In the genomic region with DNA sequence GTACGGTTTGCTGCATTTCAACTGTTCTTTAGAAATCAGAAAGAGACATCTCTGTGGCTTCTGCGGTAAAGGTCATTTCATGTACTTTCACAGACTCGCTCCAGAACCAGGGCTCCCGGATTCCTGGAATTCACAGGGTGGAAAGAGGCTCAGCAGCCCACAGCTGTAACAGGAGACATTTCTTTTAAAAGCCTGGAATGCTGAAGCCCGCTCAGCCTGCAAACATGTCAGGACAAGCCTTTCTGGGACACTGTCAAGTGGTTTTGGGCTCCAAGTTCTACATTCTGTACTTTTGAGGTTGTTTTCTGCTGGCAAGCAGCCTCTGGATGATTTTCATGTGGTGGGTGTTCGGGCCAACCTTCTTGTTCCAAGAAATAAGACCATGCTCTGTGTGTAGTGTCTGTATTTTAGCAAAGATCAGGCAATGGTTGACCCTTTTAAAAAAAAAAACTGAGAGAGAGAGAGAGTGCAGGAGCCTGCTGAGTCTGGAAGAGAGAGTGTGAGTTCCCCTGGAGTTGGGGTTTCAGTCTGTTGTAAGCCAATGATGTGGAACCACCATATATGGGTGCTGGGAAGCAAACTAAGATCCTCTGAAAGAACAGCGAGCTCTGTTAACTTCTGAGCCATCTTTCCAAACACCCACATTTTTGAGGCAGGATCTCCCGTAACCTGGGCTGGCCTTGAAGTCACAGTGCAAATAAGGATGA, we compare ENCODE assay signal across 9 mouse cellular contexts. TPM values are rescaled to one million over a fixed set of nuclear protein-coding genes. Genes with fewer than 3 reads are reported as not detected.
DNase-seq lines count a peak whose midpoint lies in the region; ATAC-seq and TF ChIP-seq lines count a peak whose summit lies in the region.
"Had no signal": no experiment of that assay in that cellular context is flagged by ENCODE, and none has a peak within 500 bp of the region (broad histone marks: within the 10 kb centered on the region; RNA-seq: fewer than 3 reads in every experiment).

No protein-coding gene starts in this region.

- no peak overlapping the region for H3K4me3 ChIP-seq in ES-E14 (ENCODE audit: insufficient read depth in 1 of 2, low read depth in 1 of 2, low read length in 2 of 2, poor library complexity in 1 of 2, severe bottlenecking in 1 of 2)
- H3K4me3 ChIP-seq in embryonic facial prominence, embryonic 10.5 days = no peak overlapping the region
- H3K4me3 ChIP-seq in heart, embryonic 13.5 days = no peak overlapping the region
- no peak overlapping the region for H3K4me3 ChIP-seq in neural tube, embryonic 13.5 days
- H3K4me3 ChIP-seq: midbrain, embryonic 12.5 days had no signal

- DNase-seq in ES-E14 (ENCODE audit: low read depth, low spot score) = peak; percentile 73
- DNase-seq in embryonic facial prominence, embryonic 10.5 days (ENCODE audit: low spot score) = peak; percentile 61
- peak; percentile 65 for DNase-seq in kidney, postnatal 10 days
- no peak for DNase-seq in spleen, adult 12 weeks (ENCODE audit: low spot score)
- DNase-seq in thymus, postnatal 10 days (ENCODE audit: low spot score in 2 of 2) = no peak

- peak overlapping the region; percentile 95 for H3K27ac ChIP-seq in ES-E14 (ENCODE audit: insufficient read depth, low read depth, low read length, poor library complexity, severe bottlenecking)
- peak overlapping the region; percentile 80 for H3K27ac ChIP-seq in embryonic facial prominence, embryonic 10.5 days (replicated peaks)
- peak overlapping the region; percentile 87 for H3K27ac ChIP-seq in heart, embryonic 13.5 days (replicated peaks)
- peak overlapping the region; percentile 57 for H3K27ac ChIP-seq in neural tube, embryonic 13.5 days (replicated peaks)
- H3K27ac ChIP-seq: midbrain, embryonic 12.5 days had no signal

- no peak for ATAC-seq in heart, embryonic 13.5 days (ENCODE audit: extremely low read depth, insufficient number of reproducible peaks, low FRiP score, low TSS enrichment)
- no peak for ATAC-seq in neural tube, embryonic 13.5 days (ENCODE audit: low read depth)
- no peak for ATAC-seq in monocyte, adult 5-6 weeks (replicated peaks; ENCODE audit: insufficient number of reproducible peaks, low FRiP score, low TSS enrichment, poor library complexity, severe bottlenecking)

- 31% methylated on average over 8 of the region's 8 CpGs for whole genome bisulfite sequencing in embryonic facial prominence, embryonic 10.5 days
- 32% methylated on average over 8 of the region's 8 CpGs for WGBS in heart, embryonic 13.5 days
- WGBS in neural tube, embryonic 13.5 days = 47% methylated on average over 8 of the region's 8 CpGs

- H3K9me3 ChIP-seq in ES-E14 (ENCODE audit: control insufficient read depth, insufficient read depth, low read depth, low read length) = 0 out of 2 replicates have a peak, but pooled peaks cover 6% of the 10 kb centered on the region
- no peaks in the 10 kb centered on the region for H3K9me3 ChIP-seq in embryonic facial prominence, embryonic 10.5 days
- no peaks in the 10 kb centered on the region for H3K9me3 ChIP-seq in heart, embryonic 13.5 days
- no peaks in the 10 kb centered on the region for H3K9me3 ChIP-seq in neural tube, embryonic 13.5 days
- H3K9me3 ChIP-seq: midbrain, embryonic 12.5 days had no signal

- in situ Hi-C loops in ES-E14 (cut with MboI; ENCODE audit: low sequenced_read_pairs in 2 of 2, unreplicated experiment in 2 of 2) = no loop called here

- H3K36me3 ChIP-seq in ES-E14 (ENCODE audit: control insufficient read depth, insufficient read depth, low read length, poor library complexity, severe bottlenecking) = no peaks in the 10 kb centered on the region
- no peaks in the 10 kb centered on the region for H3K36me3 ChIP-seq in embryonic facial prominence, embryonic 10.5 days (replicated peaks)
- no peaks in the 10 kb centered on the region for H3K36me3 ChIP-seq in heart, embryonic 13.5 days
- no peaks in the 10 kb centered on the region for H3K36me3 ChIP-seq in neural tube, embryonic 13.5 days
- H3K36me3 ChIP-seq: midbrain, embryonic 12.5 days had no signal

- peaks cover 16 to 19% of the 10 kb centered on the region in 2 experiments for H3K4me1 ChIP-seq in ES-E14 (ENCODE audit: control insufficient read depth in 2 of 2, insufficient read depth in 2 of 2, low read length in 2 of 2, poor library complexity in 1 of 2)
- H3K4me1 ChIP-seq in embryonic facial prominence, embryonic 10.5 days = peaks cover 47% of the 10 kb centered on the region
- peaks cover 48% of the 10 kb centered on the region for H3K4me1 ChIP-seq in heart, embryonic 13.5 days
- H3K4me1 ChIP-seq in neural tube, embryonic 13.5 days (replicated peaks) = peaks cover 45% of the 10 kb centered on the region

- H3K4me2 ChIP-seq in heart, embryonic 13.5 days = 0 out of 2 replicates have a peak overlapping the region, but pooled peaks have one; percentile 0
- H3K4me2 ChIP-seq in neural tube, embryonic 13.5 days = no peak overlapping the region
- H3K4me2 ChIP-seq: midbrain, embryonic 12.5 days had no signal

- H3K27me3 ChIP-seq in embryonic facial prominence, embryonic 10.5 days (replicated peaks; ENCODE audit: low read depth, poor library complexity, severe bottlenecking) = peaks cover 14% of the 10 kb centered on the region
- no peaks in the 10 kb centered on the region for H3K27me3 ChIP-seq in heart, embryonic 13.5 days (replicated peaks)
- no peaks in the 10 kb centered on the region for H3K27me3 ChIP-seq in neural tube, embryonic 13.5 days

- H3K9ac ChIP-seq in ES-E14 (ENCODE audit: insufficient read depth, low read depth, low read length, poor library complexity, severe bottlenecking) = no peak overlapping the region
- peak overlapping the region; percentile 56 for H3K9ac ChIP-seq in heart, embryonic 13.5 days
- 0 out of 2 replicates have a peak overlapping the region, but pooled peaks have one; percentile 9 for H3K9ac ChIP-seq in neural tube, embryonic 13.5 days
- H3K9ac ChIP-seq: midbrain, embryonic 12.5 days had no signal

TF ChIP-seq in ES-E14, 5 proteins besides CTCF, POLR2A, EP300 and RAD21:
- no peak for TF ChIP-seq CHD2 (IDR thresholded peaks at IDR 0.05; ENCODE audit: low read depth, low read length)
- peak; percentile 86 for TF ChIP-seq ZNF384 (IDR thresholded peaks at IDR 0.05; ENCODE audit: low read depth, low read length)
- TF ChIP-seq MAFK (IDR thresholded peaks at IDR 0.05; ENCODE audit: insufficient read depth, low read depth, low read length) = no peak
- TF ChIP-seq HCFC1 (IDR thresholded peaks at IDR 0.05; ENCODE audit: borderline replicate concordance, insufficient read depth, low read length) = no peak
- TF ChIP-seq ZC3H11A (IDR thresholded peaks at IDR 0.05; ENCODE audit: borderline replicate concordance, low read depth, low read length) = 0 out of 2 replicates have a peak, but pooled peaks have one; percentile 0

RNA-seq across cellular contexts. Expression of gene Irf2bp2, which starts 9.6 kb away (rescaled TPM):
- total RNA-seq in ES-E14 (2012; rRNA removed) = 21.9 and 25.7 TPM in 2 replicates
- 4.5 and 5.4 TPM in 2 replicates for polyA plus RNA-seq in embryonic facial prominence, embryonic 10.5 days (2016; fragmentation: Nextera tagmentation; extraction: Ambion mirVana)
- 6.5 and 7.5 TPM in 2 replicates for polyA plus RNA-seq in heart, embryonic 13.5 days (2015; fragmentation: Nextera tagmentation; extraction: Ambion mirVana)
- 8.6 and 9.7 TPM in 2 replicates for polyA plus RNA-seq in neural tube, embryonic 13.5 days (2015; fragmentation: Nextera tagmentation; extraction: Ambion mirVana)
- 41.2 to 53.3 TPM (median 48.5 TPM) in 3 replicates for total RNA-seq in monocyte, adult 5-6 weeks (2017)

Comparison
In these comparisons a context has a peak if more than half of its experiments do, and no peak if none do; other contexts are left out.
1. DNase-seq: peak in ES-E14 (single experiment), embryonic facial prominence, embryonic 10.5 days (single experiment) and kidney, postnatal 10 days (single experiment); none in spleen, adult 12 weeks (single experiment) and thymus, postnatal 10 days (0 of 2).
2. Peak in every context shown above with its lines, with median percentiles within 50 percentile points of each other: H3K27ac ChIP-seq.